Mouse (Mus musculus) gastrocnemius, postnatal 36 days (tissue): ENCODE results near the gene Rad23a. TPM values are rescaled to one million over a fixed set of nuclear protein-coding genes. Genes with fewer than 3 reads are reported as not detected.

ENCODE experiments used
- DNase-seq, 2 experiments: peaks; one replicate each; pipeline ENCODE4 v3.0.0; 2022
- intact Hi-C: fragments of 180-260 bp; cut with DNase I; formaldehyde crosslinking; loops from one replicate; pipeline ENCODE4 v1.15.1; 2025
- total RNA-seq, 2 experiments: library from RNA; stranded (reverse); gene quantifications; 2 replicates each; pipeline ENCODE4 v1.2.3; 2021

Gene Rad23a
- total RNA-seq, 2 experiments from 2014 or later: 136 to 151 TPM

DNA sequence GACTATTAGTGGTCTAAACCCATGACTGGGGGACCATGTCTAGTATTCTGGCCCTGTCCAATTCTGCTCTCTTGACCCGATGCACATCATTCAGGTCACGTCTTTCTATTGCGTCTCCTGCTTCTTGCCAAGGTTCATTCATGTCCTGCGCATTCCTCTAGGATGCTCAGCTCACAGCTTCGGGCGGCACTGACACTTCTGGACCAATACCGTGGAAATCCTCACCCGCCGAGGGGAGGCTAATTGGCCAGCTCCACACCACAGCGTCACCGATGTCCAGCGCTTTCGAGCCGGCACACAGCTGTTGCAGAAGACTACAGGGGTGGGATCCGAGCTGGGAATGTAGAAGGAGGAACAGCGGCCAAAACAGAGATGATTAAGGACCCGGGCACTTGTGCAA lies 24.3 kb downstream of the Rad23a start:
- intact Hi-C loops: no loop called here
- DNase-seq: no peak

DNA sequence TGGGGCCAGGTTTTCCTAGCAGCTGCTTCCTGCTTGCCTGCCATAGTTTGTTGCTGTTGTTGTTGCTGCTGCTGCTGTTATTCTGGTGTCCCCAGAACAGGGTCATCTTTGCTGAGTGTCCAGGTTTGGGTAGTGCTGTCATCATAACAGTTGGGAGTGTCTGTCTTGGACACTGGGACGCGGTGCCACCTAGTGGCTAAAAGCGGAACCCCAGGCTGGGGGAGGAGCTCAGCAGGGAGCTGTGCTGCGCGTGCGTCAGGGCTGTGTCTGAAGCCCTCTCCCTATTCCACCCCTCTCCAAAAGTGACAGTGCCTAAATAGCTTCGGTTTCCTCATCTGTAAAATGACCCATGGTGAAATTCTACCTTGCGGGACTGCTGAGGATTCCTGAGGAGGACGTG lies 24.9 kb downstream of the Rad23a start:
- intact Hi-C loops: no loop called here
- DNase-seq: peak; percentile 98 to 100

DNA sequence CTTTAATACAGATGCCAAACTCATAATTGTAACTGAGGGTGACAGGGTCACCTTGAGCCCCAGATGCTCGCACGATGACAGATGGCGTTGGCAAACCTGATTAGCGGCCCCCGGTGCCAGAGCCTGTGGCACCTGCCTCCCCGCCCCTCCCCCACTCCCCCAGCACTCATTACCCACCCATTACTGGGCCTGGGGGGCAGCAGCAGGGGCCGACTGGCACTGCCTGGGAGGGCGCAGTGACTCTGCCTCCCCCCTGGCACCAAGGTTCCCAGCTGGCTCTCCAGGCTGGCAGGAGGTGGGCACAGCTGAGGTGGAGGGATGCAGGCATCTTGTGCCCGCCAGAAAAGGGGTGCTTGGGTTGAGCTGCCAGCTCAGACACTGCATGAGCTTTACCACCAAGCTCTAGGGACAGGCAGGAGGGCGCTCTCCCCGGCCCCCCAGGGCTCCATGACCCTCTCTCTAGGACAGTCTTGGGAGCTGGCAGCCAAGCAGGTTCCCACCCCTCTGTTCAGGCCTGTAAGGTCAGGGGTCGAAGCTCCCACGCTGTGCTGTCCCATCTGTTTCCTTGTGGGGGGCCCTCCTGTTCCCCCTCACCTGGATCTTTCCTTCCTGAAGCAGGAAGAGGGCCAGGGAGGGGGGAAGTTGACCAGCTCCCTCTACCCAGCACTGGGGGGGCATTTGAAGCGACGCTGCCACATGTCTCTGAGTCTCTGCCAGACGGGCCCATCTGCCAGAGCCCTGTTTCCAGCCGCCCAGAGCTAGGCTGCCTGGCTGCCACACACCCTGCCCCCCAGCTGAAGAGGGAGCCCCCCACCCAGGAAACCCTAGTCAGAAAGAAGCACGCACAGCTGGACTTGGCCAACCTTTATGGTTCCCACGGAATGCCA lies 25.7 kb downstream of the Rad23a start:
- DNase-seq: peak in 1 of 2 experiments; percentile 30
- intact Hi-C loops: loop anchor here (5.0 kb wide), 1 partner anchor 222 kb away; no protein-coding TSS in a partner anchor

- intact Hi-C loops: loop anchor here (5.0 kb wide), 1 partner anchor 222 kb away; no protein-coding TSS in a partner anchor
Measured at GRCm38 (mm10) chr8:84814240-84814554, 26.3 kb downstream of the Rad23a start.

DNA sequence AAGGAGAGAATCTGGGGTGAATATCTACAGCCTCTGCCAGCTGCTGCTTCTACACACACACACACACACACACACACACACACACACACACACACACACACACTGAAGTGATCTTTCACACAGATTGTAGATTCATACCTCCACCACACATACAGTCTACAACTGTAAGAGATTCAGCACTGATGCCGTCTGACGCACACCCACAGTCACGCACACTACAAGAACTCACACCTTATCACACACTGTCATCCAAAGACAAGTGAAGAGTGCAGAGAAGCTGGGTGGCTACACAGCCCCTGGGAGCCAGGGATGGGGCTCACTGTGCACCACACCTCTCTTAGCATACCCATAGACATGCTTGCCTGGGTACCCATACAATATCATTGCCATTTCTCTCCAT lies 26.6 kb downstream of the Rad23a start:
- intact Hi-C loops: loop anchor here (5.0 kb wide), 1 partner anchor 222 kb away; no protein-coding TSS in a partner anchor

More at GRCm38 (mm10) chr8:84814240-84814554, 26.3 kb downstream of the Rad23a start:
- DNase-seq: no peak

DNA sequence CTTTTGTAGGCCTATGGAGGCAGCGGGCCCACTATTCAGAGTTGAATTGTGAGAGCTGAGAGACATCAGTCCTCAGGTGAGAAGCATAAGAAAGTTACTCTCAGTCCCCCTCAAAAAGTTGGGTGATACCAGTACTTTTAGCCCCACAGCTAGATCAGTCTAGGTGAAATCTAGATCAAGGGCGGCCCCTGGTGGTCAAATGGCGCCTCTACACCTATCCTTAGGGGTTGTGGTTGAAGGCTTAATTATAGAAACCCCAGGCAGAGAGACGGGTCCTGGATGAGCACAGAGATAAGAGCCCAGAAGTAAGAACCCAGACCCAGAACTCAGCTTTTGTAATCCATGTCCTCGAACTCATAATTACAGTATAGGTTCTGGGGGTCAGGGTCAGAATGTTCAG lies 27.4 kb downstream of the Rad23a start:
- intact Hi-C loops: loop anchor here (5.0 kb wide), 1 partner anchor 221 kb away; no protein-coding TSS in a partner anchor
- peak; percentile 79 to 80 for DNase-seq

More for the DNA sequence above, 26.6 kb downstream of the Rad23a start:
- DNase-seq: no peak

DNA sequence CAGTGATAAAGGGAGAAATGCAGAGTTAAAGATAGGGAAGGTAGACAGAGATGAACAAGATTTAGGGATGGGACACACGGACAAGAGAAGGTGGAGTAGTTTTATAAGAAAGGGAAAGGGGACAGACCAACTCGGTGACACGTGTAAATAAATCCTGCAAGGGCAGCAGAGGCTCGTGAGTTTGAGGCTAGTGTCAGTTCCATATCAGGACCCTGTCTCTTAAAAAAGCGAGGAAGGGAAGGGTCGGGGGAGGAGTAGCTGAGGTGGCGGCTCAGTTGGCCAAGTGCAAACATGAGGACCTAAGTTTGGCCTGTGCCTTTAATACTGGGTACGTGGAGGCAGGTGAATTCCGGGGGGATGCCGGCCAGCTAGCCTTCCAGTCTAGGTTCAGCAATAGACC lies 29.2 kb downstream of the Rad23a start:
- no peak for DNase-seq
- intact Hi-C loops: loop anchor here (1.0 to 5.0 kb wide), 3 partner anchors 102 to 219 kb away; no protein-coding TSS in a partner anchor

DNA sequence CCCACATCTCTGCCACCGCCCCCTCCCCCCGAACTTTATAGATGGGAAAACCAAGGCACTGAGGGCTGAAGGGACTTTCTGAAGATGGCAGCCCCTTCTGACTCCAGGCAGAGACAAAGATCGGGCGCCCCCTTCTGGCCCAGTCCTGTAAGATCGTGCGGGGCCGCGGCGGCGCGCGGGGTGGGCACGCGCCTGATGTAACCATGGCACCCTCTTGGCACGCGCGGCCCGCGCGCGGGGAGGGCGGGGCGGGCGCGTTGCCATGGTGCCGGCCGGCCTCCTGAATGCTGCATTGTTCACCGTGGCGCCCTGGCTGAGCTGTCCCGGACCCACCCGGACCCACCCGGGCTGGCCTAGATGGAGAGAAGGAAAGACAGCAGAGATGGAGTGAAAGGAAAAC lies 29.6 kb downstream of the Rad23a start:
- intact Hi-C loops: loop anchor here (1.0 to 5.0 kb wide), 3 partner anchors 102 to 219 kb away; no protein-coding TSS in a partner anchor
- DNase-seq: peak; percentile 90 to 94

DNA sequence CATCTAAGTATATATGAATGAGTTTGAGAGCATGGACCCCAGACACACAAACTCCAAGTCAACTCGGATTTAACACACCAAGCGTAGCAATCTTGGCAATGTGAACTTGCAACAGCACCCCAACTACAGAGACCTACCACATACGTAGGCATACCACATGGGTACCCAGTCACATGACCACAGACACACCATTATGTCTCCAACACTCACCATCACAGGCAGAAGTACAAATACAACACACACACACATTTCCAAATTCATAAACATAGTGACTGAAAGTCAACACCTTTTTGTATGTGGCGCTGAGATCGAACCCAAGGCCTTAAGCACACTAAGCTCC lies 30.6 kb downstream of the Rad23a start:
- intact Hi-C loops: loop anchor here (2.0 to 5.0 kb wide), 3 partner anchors 73 to 218 kb away; no protein-coding TSS in a partner anchor
- DNase-seq: no peak

DNA sequence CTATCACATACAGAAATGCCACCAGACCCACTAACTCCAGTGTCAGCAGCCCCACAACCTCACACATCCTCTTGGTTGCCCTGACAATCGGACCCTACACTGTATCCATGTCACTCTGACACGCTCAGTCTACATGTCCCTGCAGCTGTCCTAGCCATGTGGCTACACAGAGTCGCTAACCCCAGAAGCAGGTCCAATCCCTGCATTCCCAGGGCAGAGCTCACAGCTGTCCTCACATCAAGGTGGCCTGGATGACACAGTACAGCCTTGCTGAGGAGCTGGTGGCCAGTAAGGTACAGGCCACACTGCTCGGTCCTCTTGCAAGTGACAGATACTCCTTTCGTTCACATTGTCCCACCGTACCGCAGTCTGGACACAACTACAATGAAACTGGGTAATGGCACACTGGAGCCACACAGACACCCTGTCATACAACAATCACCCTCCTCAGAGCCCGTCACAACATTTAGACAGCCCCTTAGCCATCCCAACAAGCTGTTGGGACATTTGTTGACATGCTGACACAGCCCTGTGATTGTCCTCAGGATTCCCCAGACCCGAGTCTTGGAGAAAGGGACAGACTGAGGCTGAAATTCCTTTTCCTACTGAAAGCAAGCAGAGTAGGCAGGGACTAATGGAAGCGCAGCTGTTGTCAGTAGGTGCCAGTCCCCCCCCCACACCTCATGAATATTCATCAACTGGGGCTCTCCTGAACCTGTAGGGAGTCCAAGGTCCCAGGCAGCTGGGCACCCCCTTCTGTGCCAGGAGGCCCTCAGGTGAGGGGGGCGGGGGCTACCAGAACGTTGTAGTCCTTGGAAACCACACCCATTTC lies 31.1 kb downstream of the Rad23a start:
- no peak for DNase-seq
- intact Hi-C loops: loop anchor here (2.0 kb wide), 1 partner anchor 73 kb away; no protein-coding TSS in a partner anchor

DNA sequence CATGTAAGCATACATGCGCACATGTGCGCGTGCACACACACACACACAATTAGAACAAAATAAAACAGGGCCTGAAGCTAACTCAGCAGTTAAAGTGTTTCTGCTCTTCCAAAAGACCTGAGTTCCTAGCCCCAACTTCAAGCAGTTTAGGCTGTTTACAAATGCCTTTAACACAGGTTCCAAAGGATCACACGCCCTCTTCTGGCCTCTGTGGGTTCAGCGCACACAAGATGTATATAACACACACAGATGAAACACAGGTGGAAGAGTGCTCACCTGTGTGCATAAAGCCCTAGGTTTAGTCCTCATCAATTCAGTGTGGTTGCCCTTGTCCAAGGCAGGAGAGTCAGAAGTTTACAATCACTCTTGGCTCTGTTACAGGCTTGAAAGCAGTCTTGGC lies 34.4 kb downstream of the Rad23a start:
- DNase-seq: no peak
- intact Hi-C loops: no loop called here

GRCm38 (mm10) chr8:84799999-84800831 lies 40.2 kb downstream of the Rad23a start, which contains the start of gene Nfix:
Nfix (minus strand) TSS chr8:84800344.
- intact Hi-C loops: loop anchor here (2.0 to 5.0 kb wide), 2 partner anchors 19 to 38 kb away; no protein-coding TSS in a partner anchor
- DNase-seq: peak; percentile 66 to 67

DNA sequence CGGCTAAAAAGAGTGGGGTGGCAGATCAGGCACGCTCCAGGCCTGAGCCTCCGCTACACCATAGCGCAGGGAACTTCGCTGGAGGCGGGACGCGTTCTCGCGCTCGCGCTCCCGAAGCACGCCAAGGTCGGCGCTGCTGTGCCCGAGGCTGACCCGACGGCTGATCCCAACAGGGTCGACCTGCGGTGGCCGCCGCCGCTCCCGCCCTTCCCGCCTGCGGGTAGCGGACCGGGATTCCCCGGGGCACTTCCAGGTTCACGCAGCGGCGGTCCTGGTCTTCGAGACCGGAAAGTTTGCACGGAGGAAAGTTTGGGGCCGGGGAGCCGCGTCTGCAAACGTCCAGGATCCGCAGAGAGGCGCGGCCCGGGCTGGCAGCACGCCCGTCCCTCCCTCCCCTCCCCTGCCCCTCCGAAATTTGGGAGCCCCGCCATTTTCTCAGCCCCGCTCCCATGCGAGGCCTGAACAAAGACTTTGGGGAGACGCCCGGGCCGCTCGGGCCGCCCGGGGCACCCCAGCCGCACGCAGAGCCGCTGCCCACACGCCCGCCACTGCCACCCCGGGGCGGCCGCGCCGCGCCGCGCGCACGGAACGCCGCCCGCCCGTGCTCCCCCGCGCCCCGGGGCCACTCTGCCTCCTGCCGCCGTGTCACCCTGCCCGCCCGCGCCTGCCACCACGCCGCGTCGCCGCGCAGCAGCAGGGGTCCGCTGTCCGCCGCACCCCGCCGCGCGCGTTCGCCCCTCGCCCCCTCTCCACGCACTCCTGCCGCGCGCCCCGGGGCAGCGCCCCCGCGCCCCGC lies 41.1 kb downstream of the Rad23a start:
- intact Hi-C loops: loop anchor here (2.0 to 5.0 kb wide), 2 partner anchors 19 to 37 kb away; no protein-coding TSS in a partner anchor
- DNase-seq: peak in 1 of 2 experiments; percentile 73

GRCm38 (mm10) chr8:84798446-84799135 lies 41.9 kb downstream of the Rad23a start:
- peak in 1 of 2 experiments; percentile 39 for DNase-seq
- intact Hi-C loops: loop anchor here (2.0 to 5.0 kb wide), 2 partner anchors 18 to 36 kb away; no protein-coding TSS in a partner anchor

DNA sequence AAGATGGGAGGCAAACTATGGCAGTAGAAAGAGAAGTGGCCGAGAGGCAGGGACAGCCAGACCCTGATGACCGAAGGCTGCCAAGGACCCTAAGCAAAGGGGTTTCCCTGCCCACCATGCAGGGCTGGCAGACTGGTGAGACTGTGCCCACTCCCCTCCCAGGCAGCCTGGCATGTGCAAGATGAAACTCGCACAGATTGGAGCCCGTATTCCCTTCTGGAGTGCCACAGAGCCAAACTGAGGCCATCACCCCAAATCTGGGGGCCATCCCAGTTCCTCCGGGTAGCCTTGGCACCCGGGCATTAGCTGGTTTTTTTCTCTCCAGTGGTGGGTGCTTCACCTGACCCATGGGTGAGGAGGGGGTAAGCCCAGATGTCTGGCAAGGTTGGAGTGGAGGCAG lies 42.5 kb downstream of the Rad23a start:
- intact Hi-C loops: loop anchor here (2.0 to 5.0 kb wide), 2 partner anchors 17 to 36 kb away; no protein-coding TSS in a partner anchor
- peak in 1 of 2 experiments; percentile 4 for DNase-seq

- DNase-seq: peak; percentile 30 to 48
- intact Hi-C loops: loop anchor here (5.0 kb wide), 1 partner anchor 35 kb away; no protein-coding TSS in a partner anchor
Measured at GRCm38 (mm10) chr8:84797256-84797797, 43.1 kb downstream of the Rad23a start.

DNA sequence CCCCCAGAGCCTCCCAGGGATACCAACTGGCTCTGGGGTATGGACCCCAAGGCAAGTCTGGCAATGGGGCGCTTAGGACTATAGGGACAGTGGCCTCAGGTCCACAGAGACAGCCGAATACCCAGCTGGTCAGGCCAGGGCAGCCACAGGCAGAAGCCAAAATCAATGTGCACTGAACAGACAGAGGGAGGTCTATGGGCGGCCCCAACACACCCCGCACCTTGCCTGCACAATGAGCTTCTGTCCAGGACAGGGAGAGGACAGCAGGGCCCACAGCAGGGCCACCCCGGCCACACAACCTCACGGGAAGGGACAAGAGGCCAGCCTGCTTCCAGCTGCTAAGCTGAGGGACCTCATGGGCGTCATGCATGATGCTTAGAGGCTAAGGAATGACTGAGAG lies 46.0 kb downstream of the Rad23a start:
- intact Hi-C loops: no loop called here
- peak in 1 of 2 experiments; percentile 51 for DNase-seq
